Mouse (Mus musculus): ENCODE results near the gene Hspa12b.

DNA sequence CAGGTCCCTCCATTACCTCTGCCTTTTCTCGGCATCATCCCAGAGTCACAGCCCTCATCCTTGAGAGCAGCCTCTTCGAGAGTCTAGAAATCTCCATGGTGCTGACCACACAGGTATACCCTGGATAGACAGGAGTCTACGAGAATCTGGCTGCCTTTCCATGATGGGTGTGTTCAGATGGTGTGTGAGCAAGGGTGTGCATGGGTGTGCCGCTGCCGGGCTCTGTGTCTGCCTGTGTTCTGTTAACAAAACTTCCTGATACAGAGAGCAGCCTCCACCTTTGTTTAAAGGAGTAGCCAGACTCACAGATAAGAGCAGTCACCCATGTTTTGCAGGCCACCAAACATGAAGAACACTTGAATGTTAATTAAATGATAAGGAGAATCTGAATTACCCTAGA is 2.8 kb downstream of the Hspa12b start:
- TF ChIP-seq CTCF (IDR thresholded peaks at IDR 0.05; ENCODE audit: extremely low read depth, insufficient read depth, insufficient read length, insufficient replicate concordance) (no peak), POLR2A (IDR thresholded peaks at IDR 0.05; ENCODE audit: low read depth, low read length) (no peak)
